Mouse (Mus musculus): Measurements from ENCODE around the gene Nxph1.

Nxph1 gene

GRCm38 (mm10) chr6:8958081-8958919 is 10.1 kb downstream of the Nxph1 start:
- in situ Hi-C loops (cut with MseI, MboI), result loop anchor here in 1 of 2 experiments (25.0 kb wide), 1 partner anchor 279 kb away; no protein-coding TSS in a partner anchor

GRCm38 (mm10) chr6:8959810-8960209 is 11.6 kb downstream of the Nxph1 start:
- in situ Hi-C loops (cut with MseI, MboI), result loop anchor here in 1 of 2 experiments (25.0 kb wide), 1 partner anchor 277 kb away; no protein-coding TSS in a partner anchor

GRCm38 (mm10) chr6:8970576-8970975 is 22.3 kb downstream of the Nxph1 start:
- in situ Hi-C loops (cut with MseI, MboI), result loop anchor here in 1 of 2 experiments (25.0 kb wide), 1 partner anchor 267 kb away; no protein-coding TSS in a partner anchor

- in situ Hi-C loops (cut with MseI, MboI), result no loop called here
Measured at GRCm38 (mm10) chr6:8979237-8979871, 31.1 kb downstream of the Nxph1 start.

GRCm38 (mm10) chr6:8996301-8996943 is 48.2 kb downstream of the Nxph1 start:
- in situ Hi-C loops (cut with MseI, MboI), result no loop called here

- in situ Hi-C loops (cut with MseI, MboI), result no loop called here
Measured at GRCm38 (mm10) chr6:8997326-8997725, 49.1 kb downstream of the Nxph1 start.

GRCm38 (mm10) chr6:9002686-9003085 is 54.5 kb downstream of the Nxph1 start:
- in situ Hi-C loops (cut with MseI, MboI), result no loop called here

GRCm38 (mm10) chr6:9026631-9027030 is 78.4 kb downstream of the Nxph1 start:
- in situ Hi-C loops (cut with MseI, MboI), result no loop called here

GRCm38 (mm10) chr6:9027146-9027545 is 78.9 kb downstream of the Nxph1 start:
- in situ Hi-C loops (cut with MseI, MboI), result no loop called here

GRCm38 (mm10) chr6:9028501-9028900 is 80.3 kb downstream of the Nxph1 start:
- in situ Hi-C loops (cut with MseI, MboI), result no loop called here

GRCm38 (mm10) chr6:9039286-9039685 is 91.1 kb downstream of the Nxph1 start:
- in situ Hi-C loops (cut with MseI, MboI), result no loop called here

- in situ Hi-C loops (cut with MseI, MboI), result no loop called here
Measured at GRCm38 (mm10) chr6:9040991-9041390, 92.8 kb downstream of the Nxph1 start.

- in situ Hi-C loops (cut with MseI, MboI), result no loop called here
Measured at GRCm38 (mm10) chr6:9042391-9042790, 94.2 kb downstream of the Nxph1 start.

GRCm38 (mm10) chr6:9046815-9047214 is 98.6 kb downstream of the Nxph1 start:
- in situ Hi-C loops (cut with MseI, MboI), result no loop called here

- in situ Hi-C loops (cut with MseI, MboI), result no loop called here
Measured at GRCm38 (mm10) chr6:9061261-9062105, 113.3 kb downstream of the Nxph1 start.

- in situ Hi-C loops (cut with MseI, MboI), result no loop called here
Measured at GRCm38 (mm10) chr6:9066435-9066834, 118.2 kb downstream of the Nxph1 start.

GRCm38 (mm10) chr6:9069913-9070312 is 121.7 kb downstream of the Nxph1 start:
- in situ Hi-C loops (cut with MseI, MboI), result no loop called here

- in situ Hi-C loops (cut with MseI, MboI), result no loop called here
Measured at GRCm38 (mm10) chr6:9076463-9076862, 128.2 kb downstream of the Nxph1 start.

GRCm38 (mm10) chr6:9077793-9078689 is 129.8 kb downstream of the Nxph1 start:
- in situ Hi-C loops (cut with MseI, MboI), result no loop called here

- in situ Hi-C loops (cut with MseI, MboI), result no loop called here
Measured at GRCm38 (mm10) chr6:9083851-9084250, 135.6 kb downstream of the Nxph1 start.
